Mouse (Mus musculus) MEL (cell line): Measurements from ENCODE around the gene Nat8. TPM values are rescaled to one million over a fixed set of nuclear protein-coding genes. Genes with fewer than 3 reads are reported as not detected.

Experiments used
- DNase-seq: peaks from one replicate; pipeline ENCODE4 v3.0.0; 2011; ENCODE audit warnings: low read depth, low spot score
- H3K27ac ChIP-seq: 2 replicates; pipeline ENCODE4 v1.5.1; 2012; ENCODE audit warnings: low read depth, mild to moderate bottlenecking, control low read depth, low read length, moderate library complexity; ENCODE audit not compliant: control insufficient read depth
- H3K27me3 ChIP-seq, 2 experiments: fragments of 150-350 bp in 1 of 2; sonication (generic) in 1 of 2; 2 replicates each; pipeline ENCODE4 v1.6.1; 2012; ENCODE audit warnings: low read length in 2 of 2, mild to moderate bottlenecking in 2 of 2, improper control_type of control experiment in 1 of 2, moderate library complexity in 1 of 2; ENCODE audit not compliant: insufficient read depth in 2 of 2, control insufficient read depth in 1 of 2
- H3K36me3 ChIP-seq, 2 experiments: 2 replicates each; pipeline ENCODE4 v1.6.1; 2012 to 2014; ENCODE audit warnings: low read length in 2 of 2, improper control_type of control experiment in 1 of 2, inconsistent platforms in 1 of 2, mild to moderate bottlenecking in 1 of 2; ENCODE audit not compliant: insufficient read depth in 2 of 2, control insufficient read depth in 1 of 2
- H3K4me1 ChIP-seq, 2 experiments: fragments of 150-350 bp in 1 of 2; sonication (generic) in 1 of 2; 2 replicates each; pipeline ENCODE4 v1.6.1; 2012; ENCODE audit warnings: low read length in 2 of 2, improper control_type of control experiment in 1 of 2, mild to moderate bottlenecking in 1 of 2; ENCODE audit not compliant: insufficient read depth in 2 of 2, control insufficient read depth in 1 of 2
- H3K4me3 ChIP-seq, 2 experiments: fragments of 150-350 bp in 1 of 2; sonication (generic) in 1 of 2; 2 replicates each; pipeline ENCODE4 v1.5.1; 2012; ENCODE audit warnings: low read depth in 2 of 2, low read length in 2 of 2, mild to moderate bottlenecking in 2 of 2, moderate library complexity in 2 of 2, control low read depth in 1 of 2, improper control_type of control experiment in 1 of 2; ENCODE audit not compliant: control insufficient read depth in 1 of 2, insufficient read depth in 1 of 2
- H3K79me2 ChIP-seq: 2 replicates; pipeline ENCODE4 v1.6.1; 2012; ENCODE audit warnings: mild to moderate bottlenecking, low read length, moderate library complexity; ENCODE audit not compliant: control insufficient read depth, poor library complexity, insufficient read depth
- H3K9ac ChIP-seq: 2 replicates; pipeline ENCODE4 v1.6.1; 2012; ENCODE audit warnings: low read depth, mild to moderate bottlenecking, control low read depth, low read length, moderate library complexity; ENCODE audit not compliant: control insufficient read depth, poor library complexity, severe bottlenecking
- H3K9me3 ChIP-seq: fragments of 150-350 bp; sonication (generic); replicated peaks from 2 replicates; pipeline ENCODE4 v1.6.1; 2012; ENCODE audit warnings: mild to moderate bottlenecking, low read length, improper control_type of control experiment, moderate library complexity; ENCODE audit not compliant: insufficient read depth
- BHLHE40 ChIP-seq: IDR thresholded peaks from 2 replicates; pipeline ENCODE4 v1.6.1; 2012; ENCODE audit warnings: low read depth, mild to moderate bottlenecking, inconsistent platforms, low read length, improper control_type of control experiment, borderline replicate concordance
- CHD2 ChIP-seq: IDR thresholded peaks from 2 replicates; pipeline ENCODE4 v1.6.1; 2011; ENCODE audit warnings: low read length, improper control_type of control experiment
- CTCF ChIP-seq, 3 experiments: IDR thresholded peaks in 2 of 3; conservative IDR thresholded peaks in 1 of 3; 2 replicates each; pipeline ENCODE4 v1.5.1; 2011 to 2012; ENCODE audit warnings: low read length in 3 of 3, low read depth in 2 of 3, mild to moderate bottlenecking in 2 of 3, improper control_type of control experiment in 1 of 3, inconsistent platforms in 1 of 3, mixed read lengths in 1 of 3, moderate library complexity in 1 of 3; ENCODE audit not compliant: control insufficient read depth in 1 of 3, insufficient read depth in 1 of 3, poor library complexity in 1 of 3, severe bottlenecking in 1 of 3
- E2F4 ChIP-seq: IDR thresholded peaks from 2 replicates; pipeline ENCODE4 v1.6.1; 2011; ENCODE audit warnings: low read depth, low read length, improper control_type of control experiment, borderline replicate concordance
- ELF1 ChIP-seq: IDR thresholded peaks from 2 replicates; pipeline ENCODE4 v1.6.1; 2014; ENCODE audit warnings: low read depth, mild to moderate bottlenecking, inconsistent platforms, low read length, improper control_type of control experiment, moderate library complexity
- ETS1 ChIP-seq: IDR thresholded peaks from 2 replicates; pipeline ENCODE4 v1.6.1; 2012; ENCODE audit warnings: low read depth, mild to moderate bottlenecking, inconsistent platforms, low read length, improper control_type of control experiment, moderate library complexity
- GATA1 ChIP-seq: IDR thresholded peaks from 2 replicates; pipeline ENCODE4 v1.6.1; 2011; ENCODE audit warnings: low read depth, low read length, improper control_type of control experiment
- MAFK ChIP-seq: IDR thresholded peaks from 2 replicates; pipeline ENCODE4 v1.6.1; 2011; ENCODE audit warnings: low read depth, mild to moderate bottlenecking, low read length, improper control_type of control experiment, borderline replicate concordance
- MAX ChIP-seq: IDR thresholded peaks from 2 replicates; pipeline ENCODE4 v1.6.1; 2011; ENCODE audit warnings: low read length, improper control_type of control experiment
- MYB ChIP-seq: IDR thresholded peaks from 2 replicates; pipeline ENCODE4 v1.6.1; 2011; ENCODE audit warnings: mild to moderate bottlenecking, low read depth, low read length, improper control_type of control experiment
- NELFE ChIP-seq: IDR thresholded peaks from 2 replicates; pipeline ENCODE4 v1.6.1; 2011; ENCODE audit warnings: low read depth, low read length, improper control_type of control experiment
- NRF1 ChIP-seq: IDR thresholded peaks from 2 replicates; pipeline ENCODE4 v1.6.1; 2014; ENCODE audit warnings: low read depth, mild to moderate bottlenecking, inconsistent platforms, low read length, improper control_type of control experiment, moderate library complexity; ENCODE audit not compliant: poor library complexity, insufficient read depth, severe bottlenecking
- POLR2A ChIP-seq, 2 experiments: IDR thresholded peaks; 2 replicates each; pipeline ENCODE4 v1.6.1; 2011 to 2012; ENCODE audit warnings: low read length in 2 of 2, mild to moderate bottlenecking in 2 of 2, control low read depth in 1 of 2, improper control_type of control experiment in 1 of 2, low read depth in 1 of 2, moderate library complexity in 1 of 2; ENCODE audit not compliant: control insufficient read depth in 1 of 2, insufficient read depth in 1 of 2, poor library complexity in 1 of 2
- POLR2AphosphoS2 ChIP-seq: IDR thresholded peaks from 2 replicates; pipeline ENCODE4 v1.6.1; 2011; ENCODE audit warnings: low read length, improper control_type of control experiment
- POLR2AphosphoS5 ChIP-seq: IDR thresholded peaks from 2 replicates; pipeline ENCODE4 v1.6.1; 2012; ENCODE audit warnings: low read depth, borderline replicate concordance, mild to moderate bottlenecking, inconsistent platforms, low read length, moderate library complexity, mixed read lengths
- RAD21 ChIP-seq: IDR thresholded peaks from 2 replicates; pipeline ENCODE4 v1.6.1; 2011; ENCODE audit warnings: mild to moderate bottlenecking, low read depth, low read length, improper control_type of control experiment
- USF1 ChIP-seq: IDR thresholded peaks from 2 replicates; pipeline ENCODE4 v1.6.1; 2014; ENCODE audit warnings: low read depth, mild to moderate bottlenecking, inconsistent platforms, low read length, improper control_type of control experiment, moderate library complexity
- ZC3H11A ChIP-seq: IDR thresholded peaks from 2 replicates; pipeline ENCODE4 v1.6.1; 2012; ENCODE audit warnings: low read depth, mild to moderate bottlenecking, inconsistent platforms, low read length, improper control_type of control experiment
- ZKSCAN1 ChIP-seq: IDR thresholded peaks from 2 replicates; pipeline ENCODE4 v1.6.1; 2012; ENCODE audit warnings: low read depth, mild to moderate bottlenecking, inconsistent platforms, low read length, improper control_type of control experiment, moderate library complexity
- polyA plus RNA-seq, 2 experiments: library from polyadenylated mRNA; stranded (reverse) in 1 of 2; unstranded in 1 of 2; fragments of >175 nt in 1 of 2; fragments of >200 nt in 1 of 2; gene quantifications; 2 replicates each; pipeline versions ENCODE4 v1.2.1 to v1.2.4; 2012; ENCODE audit warnings: low replicate concordance in 2 of 2, low read depth in 1 of 2; ENCODE audit not compliant: insufficient read length in 2 of 2, insufficient read depth in 1 of 2, missing spikeins in 1 of 2
- total RNA-seq: library from RNA; depleted of rRNA; stranded (reverse); fragments of 300-350 nt; gene quantifications from 2 replicates; pipeline ENCODE4 v1.2.3, GENCODE M21; 2012

Nat8 gene
- total and polyA plus RNA-seq, 3 experiments, result 0.10 TPM; not detected in 2

- H3K4me1 ChIP-seq, result no peaks in the 10 kb centered on the region
- peaks cover 0 to 3% of the 10 kb centered on the region in 2 experiments for H3K27me3 ChIP-seq
- H3K4me3 ChIP-seq, result no peak overlapping the region
- H3K27ac ChIP-seq, result no peak overlapping the region
- H3K9ac ChIP-seq, result no peak overlapping the region
- TF ChIP-seq ELF1 (no peak), GATA1 (no peak), BHLHE40 (no peak)
- no peaks in the 10 kb centered on the region for H3K36me3 ChIP-seq
- H3K79me2 ChIP-seq, result no peaks in the 10 kb centered on the region
- H3K9me3 ChIP-seq, result no peaks in the 10 kb centered on the region
- no peak for DNase-seq
Measured at GRCm38 (mm10) chr6:85863840-85864239, 32.0 kb upstream of the Nat8 start.

GRCm38 (mm10) chr6:85863136-85863535 lies 31.3 kb upstream of the Nat8 start:
- DNase-seq, result no peak
- H3K4me1 ChIP-seq, result no peaks in the 10 kb centered on the region
- H3K27ac ChIP-seq, result no peak overlapping the region
- no peaks in the 10 kb centered on the region for H3K9me3 ChIP-seq
- no peak overlapping the region for H3K9ac ChIP-seq
- H3K4me3 ChIP-seq, result no peak overlapping the region
- TF ChIP-seq MYB (no peak), POLR2AphosphoS5 (no peak), CTCF (IDR thresholded peaks at IDR 0.05 in 2 of 3, conservative IDR thresholded peaks at IDR 0.05 in 1 of 3; ENCODE audit: control insufficient read depth in 1 of 3, insufficient read depth in 1 of 3, low read depth in 2 of 3, low read length in 3 of 3, poor library complexity in 1 of 3, severe bottlenecking in 1 of 3) (no peak), ELF1 (no peak), E2F4 (no peak), ETS1 (no peak), POLR2A (IDR thresholded peaks at IDR 0.05; ENCODE audit: control insufficient read depth in 1 of 2, insufficient read depth in 1 of 2, low read depth in 1 of 2, low read length in 2 of 2, poor library complexity in 1 of 2) (no peak), MAFK (no peak), USF1 (no peak), ZC3H11A (no peak), POLR2AphosphoS2 (no peak)
- TF ChIP-seq, all 39 proteins: peak for 0
- no peaks in the 10 kb centered on the region for H3K36me3 ChIP-seq
- H3K27me3 ChIP-seq, result peaks cover 0 to 3% of the 10 kb centered on the region in 2 experiments
- no peaks in the 10 kb centered on the region for H3K79me2 ChIP-seq

GRCm38 (mm10) chr6:85862565-85862964 lies 30.7 kb upstream of the Nat8 start:
- H3K4me3 ChIP-seq, result no peak overlapping the region
- no peak for TF ChIP-seq RAD21
- no peak for TF ChIP-seq MAX
- no peak for TF ChIP-seq NRF1
- no peak for TF ChIP-seq NELFE
- TF ChIP-seq ELF1, result no peak
- TF ChIP-seq CHD2, result no peak
- TF ChIP-seq E2F4, result no peak
- no peak for TF ChIP-seq ZKSCAN1
- TF ChIP-seq, all 39 proteins: peak for 0
- Histone ChIP-seq H3K79me2 (no peaks in the 10 kb centered on the region), H3K9ac (no peak overlapping the region), H3K36me3 (no peaks in the 10 kb centered on the region), H3K4me1 (no peaks in the 10 kb centered on the region), H3K9me3 (no peaks in the 10 kb centered on the region), H3K27me3 (peaks cover 0 to 3% of the 10 kb centered on the region in 2 experiments), H3K27ac (no peak overlapping the region)
- no peak for DNase-seq
